Mouse (Mus musculus) erythroblast, embryonic 14.5 days (primary cell): ENCODE data around the gene Pwp2. TPM values are rescaled to one million over a fixed set of nuclear protein-coding genes. Genes with fewer than 3 reads are reported as not detected.
A peak's percentile ranks its signal among the peaks of the same experiment; 100 is the strongest.

Source experiments
- H3K27me3 ChIP-seq: 2 replicates; pipeline ENCODE4 v1.6.1; 2012; ENCODE audit warnings: inconsistent platforms; ENCODE audit not compliant: control insufficient read depth
- H3K36me3 ChIP-seq: 2 replicates; pipeline ENCODE4 v1.6.1; 2012; ENCODE audit warnings: mild to moderate bottlenecking, inconsistent platforms; ENCODE audit not compliant: control insufficient read depth
- H3K4me1 ChIP-seq: 2 replicates; pipeline ENCODE4 v1.6.1; 2012; ENCODE audit warnings: inconsistent platforms; ENCODE audit not compliant: control insufficient read depth
- H3K4me3 ChIP-seq: replicated peaks from 2 replicates; pipeline ENCODE3; 2012; ENCODE audit warnings: moderate library complexity, mild to moderate bottlenecking, inconsistent platforms
- H3K9me3 ChIP-seq: 2 replicates; pipeline ENCODE4 v1.6.1; 2012; ENCODE audit warnings: low read length, inconsistent platforms, mixed read lengths; ENCODE audit not compliant: control insufficient read depth
- GATA1 ChIP-seq: IDR thresholded peaks from 2 replicates; pipeline ENCODE4 v1.6.1; 2012; ENCODE audit warnings: low read length, inconsistent platforms, mixed read lengths
- TAL1 ChIP-seq: IDR thresholded peaks from 3 replicates; pipeline ENCODE4 v1.6.1; 2012; ENCODE audit warnings: low read length, inconsistent platforms, mixed read lengths
- polyA plus RNA-seq: library from polyadenylated mRNA; stranded (reverse); fragments of >175 nt; gene quantifications from 2 replicates; pipeline ENCODE4 v1.2.3, GENCODE M21; 2012

The Pwp2 gene
- polyA plus RNA-seq, result 0.26 and 0.38 TPM in 2 replicates

- Histone ChIP-seq H3K36me3 (peaks cover 76% of the 10 kb centered on the region), H3K9me3 (no peaks in the 10 kb centered on the region), H3K27me3 (no peaks in the 10 kb centered on the region), H3K4me1 (peaks cover 33% of the 10 kb centered on the region), H3K4me3 (peak within 1 kb of the TSS; percentile 76)
- TF ChIP-seq TAL1 (no peak), GATA1 (peak; percentile 31; the same call in 1 of the 2 replicates)
Observed at GRCm38 (mm10) chr10:78184531-78185380, at the start of gene Pwp2. Gene Pwp2 (minus strand): TSS chr10:78185149.

GRCm38 (mm10) chr10:78233756-78234155 is 48.8 kb upstream of the Pwp2 start:
- peaks cover 93% of the 10 kb centered on the region for H3K36me3 ChIP-seq
- H3K4me3 ChIP-seq, result no peak overlapping the region
- peaks cover 64% of the 10 kb centered on the region for H3K4me1 ChIP-seq
- TF ChIP-seq TAL1 (no peak), GATA1 (no peak)
- no peaks in the 10 kb centered on the region for H3K9me3 ChIP-seq
- H3K27me3 ChIP-seq, result no peaks in the 10 kb centered on the region

- TF ChIP-seq GATA1, result no peak
- H3K36me3 ChIP-seq, result peaks cover 93% of the 10 kb centered on the region
- H3K4me1 ChIP-seq, result peaks cover 60% of the 10 kb centered on the region
- H3K27me3 ChIP-seq, result no peaks in the 10 kb centered on the region
- H3K9me3 ChIP-seq, result no peaks in the 10 kb centered on the region
- H3K4me3 ChIP-seq, result no peak overlapping the region
Observed at GRCm38 (mm10) chr10:78233161-78233560, 48.2 kb upstream of the Pwp2 start.

GRCm38 (mm10) chr10:78232301-78232980 is 47.5 kb upstream of the Pwp2 start:
- Histone ChIP-seq H3K27me3 (no peaks in the 10 kb centered on the region), H3K4me1 (peaks cover 56% of the 10 kb centered on the region), H3K36me3 (peaks cover 93% of the 10 kb centered on the region), H3K4me3 (no peak overlapping the region), H3K9me3 (no peaks in the 10 kb centered on the region)
- TF ChIP-seq GATA1 (no peak), TAL1 (no peak)

GRCm38 (mm10) chr10:78228560-78228928 is 43.6 kb upstream of the Pwp2 start:
- peaks cover 96% of the 10 kb centered on the region for H3K36me3 ChIP-seq
- peaks cover 37% of the 10 kb centered on the region for H3K4me1 ChIP-seq
- no peaks in the 10 kb centered on the region for H3K9me3 ChIP-seq
- no peak overlapping the region for H3K4me3 ChIP-seq
- H3K27me3 ChIP-seq, result no peaks in the 10 kb centered on the region
- TF ChIP-seq GATA1, result no peak
- TF ChIP-seq TAL1, result no peak

- Histone ChIP-seq H3K4me1 (peaks cover 35% of the 10 kb centered on the region), H3K36me3 (peaks cover 96% of the 10 kb centered on the region), H3K4me3 (no peak overlapping the region), H3K9me3 (no peaks in the 10 kb centered on the region), H3K27me3 (no peaks in the 10 kb centered on the region)
- TF ChIP-seq TAL1 (no peak), GATA1 (no peak)
Observed at GRCm38 (mm10) chr10:78227875-78228559, 43.1 kb upstream of the Pwp2 start.

- TF ChIP-seq TAL1, result no peak
- TF ChIP-seq GATA1, result no peak
- peaks cover 54% of the 10 kb centered on the region for H3K4me1 ChIP-seq
- no peaks in the 10 kb centered on the region for H3K27me3 ChIP-seq
- H3K9me3 ChIP-seq, result no peaks in the 10 kb centered on the region
- no peak overlapping the region for H3K4me3 ChIP-seq
- H3K36me3 ChIP-seq, result peaks cover 97% of the 10 kb centered on the region
Observed at GRCm38 (mm10) chr10:78224136-78224535, 39.2 kb upstream of the Pwp2 start.

- Histone ChIP-seq H3K9me3 (no peaks in the 10 kb centered on the region), H3K4me1 (peaks cover 62% of the 10 kb centered on the region), H3K27me3 (no peaks in the 10 kb centered on the region), H3K36me3 (peaks cover 97% of the 10 kb centered on the region), H3K4me3 (no peak overlapping the region)
- TF ChIP-seq TAL1, result no peak
- TF ChIP-seq GATA1, result no peak
Observed at GRCm38 (mm10) chr10:78222908-78223307, 38.0 kb upstream of the Pwp2 start.

GRCm38 (mm10) chr10:78221315-78221714 is 36.4 kb upstream of the Pwp2 start:
- TF ChIP-seq GATA1, result no peak
- TF ChIP-seq TAL1, result no peak
- Histone ChIP-seq H3K9me3 (no peaks in the 10 kb centered on the region), H3K27me3 (no peaks in the 10 kb centered on the region), H3K36me3 (peaks cover 97% of the 10 kb centered on the region), H3K4me3 (no peak overlapping the region), H3K4me1 (peaks cover 73% of the 10 kb centered on the region)
